Mouse (Mus musculus) telencephalon, adult 2 months (tissue): ENCODE data around the gene Pitpnm2.
"Not testable (repeated sequence)": the region's sequence is repeated elsewhere in the genome, so short reads cannot be mapped to it uniquely, and the experiment has no call there.

ENCODE experiments used
- DNase-seq: peaks from one replicate; pipeline ENCODE4 v3.0.0-alpha.2; 2011; ENCODE audit warnings: low read depth, low spot score

The Pitpnm2 gene

GRCm38 (mm10) chr5:124249614-124250591, at the start of gene Pitpnm2:
Pitpnm2 (minus strand) TSS chr5:124249760.
- no peak for DNase-seq

- DNase-seq = not testable (repeated sequence)
Observed at GRCm38 (mm10) chr5:124299307-124299706, 49.7 kb upstream of the Pitpnm2 start.

- no peak for DNase-seq
Observed at GRCm38 (mm10) chr5:124296475-124296874, 46.9 kb upstream of the Pitpnm2 start.

GRCm38 (mm10) chr5:124293967-124294366, 44.4 kb upstream of the Pitpnm2 start:
- DNase-seq = peak; percentile 55

- DNase-seq = no peak
Observed at GRCm38 (mm10) chr5:124290216-124290615, 40.7 kb upstream of the Pitpnm2 start.

GRCm38 (mm10) chr5:124287616-124288247, 38.2 kb upstream of the Pitpnm2 start:
- DNase-seq = peak; percentile 73

GRCm38 (mm10) chr5:124284330-124284729, 34.8 kb upstream of the Pitpnm2 start:
- DNase-seq = no peak

- DNase-seq = no peak
Observed at GRCm38 (mm10) chr5:124282854-124283253, 33.3 kb upstream of the Pitpnm2 start.

GRCm38 (mm10) chr5:124270226-124270625, 20.7 kb upstream of the Pitpnm2 start:
- DNase-seq = no peak

- no peak for DNase-seq
Observed at GRCm38 (mm10) chr5:124269661-124270060, 20.1 kb upstream of the Pitpnm2 start.

- DNase-seq = no peak
Observed at GRCm38 (mm10) chr5:124267652-124268051, 18.1 kb upstream of the Pitpnm2 start.

GRCm38 (mm10) chr5:124266821-124267220, 17.3 kb upstream of the Pitpnm2 start:
- DNase-seq = no peak

GRCm38 (mm10) chr5:124263246-124263645, 13.7 kb upstream of the Pitpnm2 start:
- no peak for DNase-seq

- no peak for DNase-seq
Observed at GRCm38 (mm10) chr5:124262090-124262489, 12.5 kb upstream of the Pitpnm2 start.

GRCm38 (mm10) chr5:124259133-124259532, 9.6 kb upstream of the Pitpnm2 start:
- no peak for DNase-seq

GRCm38 (mm10) chr5:124258026-124258425, 8.5 kb upstream of the Pitpnm2 start:
- no peak for DNase-seq

- no peak for DNase-seq
Observed at GRCm38 (mm10) chr5:124255141-124255540, 5.6 kb upstream of the Pitpnm2 start.

- DNase-seq = no peak
Observed at GRCm38 (mm10) chr5:124253555-124253954, 4.0 kb upstream of the Pitpnm2 start.

GRCm38 (mm10) chr5:124252580-124253320, 3.2 kb upstream of the Pitpnm2 start:
- DNase-seq = peak; percentile 66

- no peak for DNase-seq
Observed at GRCm38 (mm10) chr5:124251070-124251469, 1.5 kb upstream of the Pitpnm2 start.

- DNase-seq = no peak
Observed at GRCm38 (mm10) chr5:124248845-124249613, 531 bp downstream of the Pitpnm2 start.
